Mouse (Mus musculus) brain, embryonic 14.5 days (tissue): Measurements from ENCODE around the gene Lipk.

Experiments
- CTCF ChIP-seq: fragments of 200-500 bp; IDR thresholded peaks from 2 replicates; pipeline ENCODE4 v1.5.1; 2012; ENCODE audit warnings: inconsistent platforms, mild to moderate bottlenecking, moderate library complexity, borderline replicate concordance; ENCODE audit not compliant: insufficient read depth, insufficient read length; ENCODE audit errors: extremely low read depth
- POLR2A ChIP-seq: fragments of 200-500 bp; IDR thresholded peaks from 2 replicates; pipeline ENCODE4 v1.6.1; 2012; ENCODE audit warnings: mild to moderate bottlenecking, inconsistent platforms, borderline replicate concordance; ENCODE audit not compliant: poor library complexity, insufficient read depth, insufficient read length, severe bottlenecking; ENCODE audit errors: extremely low read depth

DNA sequence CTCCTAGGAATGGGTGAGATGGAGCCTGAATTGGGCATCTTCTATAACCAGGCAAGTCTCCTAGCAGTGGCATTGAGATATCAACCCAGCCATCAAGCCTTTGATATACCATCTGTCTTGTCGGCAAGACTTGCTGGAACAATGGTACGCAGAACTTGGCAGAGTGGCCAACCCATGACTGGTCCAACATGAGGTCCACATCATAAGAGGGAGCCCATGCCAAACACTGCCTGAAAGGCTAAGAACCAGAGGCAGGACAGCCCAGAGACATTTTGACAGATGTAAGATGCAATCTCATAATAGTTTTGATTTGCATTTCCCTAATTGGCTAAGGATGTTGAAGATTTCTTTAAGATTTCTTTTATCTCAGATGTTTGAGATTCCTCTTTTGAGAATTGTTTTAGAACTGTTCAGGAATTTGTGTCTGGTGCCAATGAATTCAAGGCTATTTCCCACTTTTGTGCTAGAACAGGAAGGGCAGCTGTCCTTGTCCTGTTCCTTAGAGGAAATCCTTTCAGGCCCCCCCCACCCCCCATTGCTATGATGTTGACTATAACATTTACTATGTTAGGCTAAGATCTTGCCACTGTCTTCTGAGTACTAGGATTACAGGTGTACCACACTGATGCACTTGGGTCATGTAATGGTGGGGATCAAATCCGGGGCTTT lies 41.4 kb downstream of the Lipk start:
- TF ChIP-seq POLR2A, result no peak
- no peak for TF ChIP-seq CTCF
